Mouse (Mus musculus) CH12.LX (cell line): ENCODE data around the gene Anapc15. TPM values are rescaled to one million over a fixed set of nuclear protein-coding genes. Genes with fewer than 3 reads are reported as not detected.
A peak's percentile ranks its signal among the peaks of the same experiment; 100 is the strongest.

ENCODE experiments used
- DNase-seq: peaks from one replicate; pipeline ENCODE4 v3.0.0-alpha.2; 2013; ENCODE audit errors: extremely low read depth
- H3K27ac ChIP-seq: 2 replicates; pipeline ENCODE4 v1.5.1; 2012; ENCODE audit warnings: low read depth, mild to moderate bottlenecking, control low read depth, moderate library complexity; ENCODE audit not compliant: insufficient read depth
- H3K27me3 ChIP-seq: replicated peaks from 2 replicates; pipeline ENCODE3; 2012; ENCODE audit warnings: inconsistent platforms
- H3K36me3 ChIP-seq, 2 experiments: replicated peaks in 1 of 2; 2 replicates each; pipeline versions ENCODE3 to v1.6.1; 2012; ENCODE audit warnings: inconsistent platforms in 1 of 2, low read length in 1 of 2, mild to moderate bottlenecking in 1 of 2, mixed read lengths in 1 of 2, moderate library complexity in 1 of 2; ENCODE audit not compliant: control insufficient read depth in 1 of 2, insufficient read depth in 1 of 2
- H3K4me1 ChIP-seq, 2 experiments: 2 replicates each; pipeline ENCODE4 v1.6.1; 2012; ENCODE audit warnings: inconsistent platforms in 1 of 2, moderate library complexity in 1 of 2; ENCODE audit not compliant: insufficient read depth in 2 of 2, control insufficient read depth in 1 of 2
- H3K4me2 ChIP-seq: 2 replicates; pipeline ENCODE4 v1.6.1; 2012; ENCODE audit warnings: low read depth, mild to moderate bottlenecking, control low read depth; ENCODE audit not compliant: poor library complexity, insufficient read depth, severe bottlenecking
- H3K4me3 ChIP-seq, 3 experiments: fragments of 150-350 bp in 1 of 3; sonication (generic) in 1 of 3; replicated peaks in 1 of 3; 2 replicates each; pipeline versions ENCODE3 to v1.5.1; 2011 to 2012; ENCODE audit warnings: low read depth in 2 of 3, low read length in 2 of 3, mild to moderate bottlenecking in 2 of 3, moderate library complexity in 2 of 3, control low read depth in 1 of 3, improper control_type of control experiment in 1 of 3, inconsistent platforms in 1 of 3, mixed read lengths in 1 of 3; ENCODE audit not compliant: poor library complexity in 1 of 3
- H3K79me2 ChIP-seq: replicated peaks from 2 replicates; pipeline ENCODE4 v1.6.1; 2012; ENCODE audit warnings: mild to moderate bottlenecking, moderate library complexity; ENCODE audit not compliant: control insufficient read depth, poor library complexity, insufficient read depth, severe bottlenecking; ENCODE audit errors: extremely low read depth
- H3K9ac ChIP-seq: 2 replicates; pipeline ENCODE4 v1.6.1; 2012; ENCODE audit warnings: low read depth, mild to moderate bottlenecking, control low read depth, moderate library complexity; ENCODE audit not compliant: insufficient read depth
- H3K9me3 ChIP-seq: replicated peaks from 2 replicates; pipeline ENCODE3; 2012; ENCODE audit warnings: low read length, inconsistent platforms, mixed read lengths
- CTCF ChIP-seq, 2 experiments: IDR thresholded peaks in 1 of 2; conservative IDR thresholded peaks in 1 of 2; 2 replicates each; pipeline ENCODE4 v1.5.1; 2011 to 2012; ENCODE audit warnings: low read depth in 2 of 2, low read length in 2 of 2, improper control_type of control experiment in 1 of 2, inconsistent platforms in 1 of 2, mild to moderate bottlenecking in 1 of 2, moderate library complexity in 1 of 2
- ELF1 ChIP-seq: IDR thresholded peaks from 2 replicates; pipeline ENCODE4 v1.6.1; 2014; ENCODE audit warnings: low read depth, mild to moderate bottlenecking, inconsistent platforms, low read length, improper control_type of control experiment
- GABPA ChIP-seq: IDR thresholded peaks from 2 replicates; pipeline ENCODE4 v1.6.1; 2012; ENCODE audit warnings: low read depth, low read length, improper control_type of control experiment, inconsistent platforms; ENCODE audit not compliant: insufficient replicate concordance
- IRF4 ChIP-seq: IDR thresholded peaks from 2 replicates; pipeline ENCODE4 v1.6.1; 2014; ENCODE audit warnings: low read depth, mild to moderate bottlenecking, inconsistent platforms, low read length, improper control_type of control experiment
- MAFK ChIP-seq: IDR thresholded peaks from 2 replicates; pipeline ENCODE4 v1.6.1; 2011; ENCODE audit warnings: low read length, improper control_type of control experiment; ENCODE audit not compliant: insufficient replicate concordance
- MAX ChIP-seq: IDR thresholded peaks from 2 replicates; pipeline ENCODE4 v1.6.1; 2011; ENCODE audit warnings: low read length, improper control_type of control experiment
- MAZ ChIP-seq: IDR thresholded peaks from 2 replicates; pipeline ENCODE4 v1.6.1; 2012; ENCODE audit warnings: low read depth, mild to moderate bottlenecking, inconsistent platforms, low read length, improper control_type of control experiment, moderate library complexity
- MYC ChIP-seq: IDR thresholded peaks from 2 replicates; pipeline ENCODE4 v1.6.1; 2011; ENCODE audit warnings: low read depth, mild to moderate bottlenecking, improper control_type of control experiment, low read length
- RCOR1 ChIP-seq: conservative IDR thresholded peaks from 2 replicates; pipeline ENCODE4 v1.6.1; 2012; ENCODE audit warnings: low read depth, mild to moderate bottlenecking, inconsistent platforms, low read length, improper control_type of control experiment
- SIN3A ChIP-seq: IDR thresholded peaks from 2 replicates; pipeline ENCODE4 v1.6.1; 2012; ENCODE audit warnings: low read length, improper control_type of control experiment, inconsistent platforms
- SMC3 ChIP-seq: IDR thresholded peaks from 2 replicates; pipeline ENCODE4 v1.6.1; 2011; ENCODE audit warnings: low read depth, low read length, improper control_type of control experiment
- TBP ChIP-seq: conservative IDR thresholded peaks from 2 replicates; pipeline ENCODE4 v1.6.1; 2011; ENCODE audit warnings: low read depth, low read length, improper control_type of control experiment
- UBTF ChIP-seq: IDR thresholded peaks from 2 replicates; pipeline ENCODE4 v1.6.1; 2012; ENCODE audit warnings: low read depth, mild to moderate bottlenecking, inconsistent platforms, low read length, improper control_type of control experiment, moderate library complexity
- USF2 ChIP-seq: conservative IDR thresholded peaks from 2 replicates; pipeline ENCODE4 v1.6.1; 2011; ENCODE audit warnings: low read depth, low read length, improper control_type of control experiment
- ZC3H11A ChIP-seq: IDR thresholded peaks from 2 replicates; pipeline ENCODE4 v1.6.1; 2012; ENCODE audit warnings: low read depth, mild to moderate bottlenecking, inconsistent platforms, low read length, improper control_type of control experiment
- ZMIZ1 ChIP-seq: IDR thresholded peaks from 2 replicates; pipeline ENCODE4 v1.6.1; 2012; ENCODE audit warnings: low read depth, mild to moderate bottlenecking, inconsistent platforms, low read length, improper control_type of control experiment
- dilution Hi-C: fragments of 300-500 bp; cut with MboI; formaldehyde crosslinking; loops from 2 replicates; pipeline ENCODE4 v1.14.3; 2020; ENCODE audit warnings: low sequenced_read_pairs; ENCODE audit not compliant: extremely low pct_unique_long_range_greater_than_20kb, extremely low pct_ligation_motif_present
- in situ Hi-C: fragments of 300-500 bp; cut with MboI; formaldehyde crosslinking; loops from 3 replicates; pipeline ENCODE4 v1.14.3; 2019; ENCODE audit warnings: low sequenced_read_pairs, low pct_ligation_motif_present, low pct_unique_long_range_greater_than_20kb, mixed read lengths
- polyA plus RNA-seq: library from polyadenylated mRNA; unstranded; fragments of >175 nt; gene quantifications from 2 replicates; pipeline ENCODE4 v1.2.1, GENCODE M21; 2012; ENCODE audit warnings: low read depth; ENCODE audit not compliant: insufficient read length
- total RNA-seq, 2 experiments: library from RNA; depleted of rRNA; stranded (reverse); fragments of 300-350 nt in 1 of 2; fragments of >200 nt in 1 of 2; gene quantifications; 2 replicates each; pipeline ENCODE4 v1.2.3; 2012 to 2014

Gene Anapc15
- total and polyA plus RNA-seq, 3 experiments: 69.1 to 97.1 (median 90.6) TPM

GRCm38 (mm10) chr7:101830373-101830772, 33.1 kb upstream of the Anapc15 start:
- Histone ChIP-seq H3K4me1 (peaks cover 3 to 19% of the 10 kb centered on the region in 2 experiments; a peak in 3 of 4 replicates), H3K79me2 (peaks cover 12% of the 10 kb centered on the region), H3K27me3 (no peaks in the 10 kb centered on the region), H3K9me3 (peaks cover 3% of the 10 kb centered on the region), H3K9ac (no peak overlapping the region), H3K4me3 (no peak overlapping the region), H3K36me3 (peaks cover 75 to 95% of the 10 kb centered on the region in 2 experiments), H3K4me2 (no peak overlapping the region), H3K27ac (no peak overlapping the region)
- in situ Hi-C loops: no loop called here
- DNase-seq: no peak
- TF ChIP-seq MAZ: no peak
- TF ChIP-seq CTCF (conservative IDR thresholded peaks at IDR 0.05 in 1 of 2, IDR thresholded peaks at IDR 0.05 in 1 of 2; ENCODE audit: low read depth in 2 of 2, low read length in 2 of 2): peak in 1 of 2 experiments; percentile 44; a peak in 2 of 4 replicates
- dilution Hi-C loops: no loop called here

GRCm38 (mm10) chr7:101831437-101831836, 32.1 kb upstream of the Anapc15 start:
- dilution Hi-C loops (no loop called here), in situ Hi-C loops (no loop called here)
- Histone ChIP-seq H3K36me3 (peaks cover 65 to 84% of the 10 kb centered on the region in 2 experiments), H3K4me2 (no peak overlapping the region), H3K27me3 (no peaks in the 10 kb centered on the region), H3K9ac (no peak overlapping the region), H3K27ac (no peak overlapping the region), H3K4me3 (no peak overlapping the region), H3K4me1 (peaks cover 3 to 22% of the 10 kb centered on the region in 2 experiments; a peak in 3 of 4 replicates), H3K9me3 (peaks cover 3% of the 10 kb centered on the region), H3K79me2 (peaks cover 19% of the 10 kb centered on the region)
- TF ChIP-seq MAX: no peak
- no peak for TF ChIP-seq IRF4
- no peak for TF ChIP-seq USF2
- TF ChIP-seq ZMIZ1: no peak
- no peak for DNase-seq

- in situ Hi-C loops (no loop called here), dilution Hi-C loops (no loop called here)
- Histone ChIP-seq H3K9me3 (peaks cover 3% of the 10 kb centered on the region), H3K27me3 (no peaks in the 10 kb centered on the region), H3K9ac (no peak overlapping the region), H3K4me1 (peaks cover 3 to 22% of the 10 kb centered on the region in 2 experiments; a peak in 3 of 4 replicates), H3K36me3 (peaks cover 57 to 75% of the 10 kb centered on the region in 2 experiments), H3K27ac (no peak overlapping the region), H3K4me3 (no peak overlapping the region), H3K4me2 (no peak overlapping the region), H3K79me2 (peaks cover 19% of the 10 kb centered on the region)
- TF ChIP-seq SIN3A (no peak), MAFK (no peak), GABPA (no peak), UBTF (no peak), SMC3 (no peak), MYC (no peak), RCOR1 (no peak), ZMIZ1 (no peak), USF2 (no peak), TBP (no peak), ELF1 (no peak), CTCF (conservative IDR thresholded peaks at IDR 0.05 in 1 of 2, IDR thresholded peaks at IDR 0.05 in 1 of 2; ENCODE audit: low read depth in 2 of 2, low read length in 2 of 2) (no peak), MAZ (no peak), ZC3H11A (no peak)
- DNase-seq: no peak
Observed at GRCm38 (mm10) chr7:101832372-101832771, 31.1 kb upstream of the Anapc15 start.
